Mouse (Mus musculus): ENCODE results near the gene Krtap13-1.

- TF ChIP-seq CTCF (IDR thresholded peaks at IDR 0.05; ENCODE audit: low read depth) (peak; percentile 21; the same call in 1 of the 2 replicates), EP300 (IDR thresholded peaks at IDR 0.05; ENCODE audit: low read depth) (no peak)
Observed at GRCm38 (mm10) chr16:88710757-88711156, 17.9 kb upstream of the Krtap13-1 start.

Measured in liver, postnatal 0 days (tissue).